Comparison of ENCODE assay signal across 11 mouse cellular contexts in the genomic region with DNA sequence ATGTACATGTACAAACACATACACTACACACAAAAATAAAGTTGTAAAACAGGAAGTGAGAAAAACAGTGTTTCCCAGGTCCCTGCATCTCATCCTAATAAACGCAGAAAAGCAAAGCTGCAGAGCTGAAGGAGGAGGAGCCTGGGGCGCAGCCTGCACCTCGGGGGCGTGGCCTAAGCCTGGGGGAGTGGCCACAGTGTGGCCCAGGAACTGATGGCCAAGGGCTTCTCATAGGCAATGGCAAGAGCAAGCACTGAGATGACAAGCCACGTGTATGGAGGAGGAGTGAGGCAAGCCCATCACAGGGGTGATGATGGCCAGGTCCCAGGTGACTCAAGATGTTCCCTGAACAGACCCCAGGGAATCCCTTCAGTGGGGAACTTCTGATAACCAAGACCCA. TPM values are rescaled to one million over a fixed set of nuclear protein-coding genes. Genes with fewer than 3 reads are reported as not detected.
DNase-seq lines count a peak whose midpoint lies in the region; ATAC-seq and TF ChIP-seq lines count a peak whose summit lies in the region.
"Had no signal": no experiment of that assay in that cellular context is flagged by ENCODE, and none has a peak within 500 bp of the region (broad histone marks: within the 10 kb centered on the region; RNA-seq: fewer than 3 reads in every experiment).

No protein-coding gene starts in this region.

- no peak overlapping the region for H3K9ac ChIP-seq in lung, embryonic 14.5 days
- H3K9ac ChIP-seq: stomach, embryonic 15.5 days had no signal

- no peaks in the 10 kb centered on the region for H3K4me1 ChIP-seq in lung, embryonic 14.5 days (ENCODE audit: insufficient read depth)
- H3K4me1 ChIP-seq: stomach, embryonic 15.5 days had no signal

- no peak overlapping the region for H3K27ac ChIP-seq in lung, embryonic 14.5 days (ENCODE audit: low read depth)
- H3K27ac ChIP-seq: stomach, embryonic 15.5 days had no signal

- peak; percentile 16 for DNase-seq in embryo, embryonic 10 days (ENCODE audit: low spot score)
- no peak for DNase-seq in embryo, embryonic 9.5 days (ENCODE audit: extremely low spot score)
- DNase-seq in lung, embryonic 14.5 days, result peak; percentile 24
- DNase-seq in lung, adult 18-20 months, result no peak
- DNase-seq in R1 (ENCODE audit: low read depth, low spot score), result peak; percentile 59
- no peak for DNase-seq in layer of hippocampus, adult 9-10 months (ENCODE audit: low spot score)
- no peak for DNase-seq in frontal cortex, postnatal 10 days (ENCODE audit: low spot score in 2 of 2)
- DNase-seq: cerebellum, postnatal 25 days had no signal

- H3K36me3 ChIP-seq in lung, embryonic 14.5 days (ENCODE audit: insufficient read depth), result no peaks in the 10 kb centered on the region
- H3K36me3 ChIP-seq: stomach, embryonic 15.5 days had no signal

- H3K4me2 ChIP-seq in lung, embryonic 14.5 days, result no peak overlapping the region
- H3K4me2 ChIP-seq: stomach, embryonic 15.5 days had no signal

- H3K27me3 ChIP-seq in lung, embryonic 14.5 days (ENCODE audit: insufficient read depth, low read length), result no peaks in the 10 kb centered on the region
- H3K27me3 ChIP-seq: stomach, embryonic 15.5 days had no signal

- TF ChIP-seq CTCF in lung, embryonic 14.5 days (IDR thresholded peaks at IDR 0.05; ENCODE audit: low read depth), result no peak

- 20% methylated on average over 5 of the region's 5 CpGs for WGBS in lung, embryonic 14.5 days

- peak; percentile 41; the same call in 1 of the 2 replicates for ATAC-seq in lung, embryonic 14.5 days (ENCODE audit: insufficient read depth)
- ATAC-seq in megakaryocyte, adult 5-6 weeks (ENCODE audit: poor library complexity, severe bottlenecking), result peak; percentile 66

- no peak overlapping the region for H3K4me3 ChIP-seq in lung, embryonic 14.5 days (ENCODE audit: low read depth, low read length)
- H3K4me3 ChIP-seq: myocyte; stomach, embryonic 15.5 days had no signal

- H3K9me3 ChIP-seq in lung, embryonic 14.5 days (ENCODE audit: low read depth, low read length), result no peaks in the 10 kb centered on the region
- H3K9me3 ChIP-seq: stomach, embryonic 15.5 days had no signal

RNA-seq across cellular contexts. Expression of a gene that starts 35.2 kb away (rescaled TPM):
- polyA plus RNA-seq in lung, embryonic 14.5 days (2014; fragmentation: Nextera tagmentation; extraction: Ambion mirVana), result 123 and 125 TPM in 2 replicates
- 0.20 TPM in 1 of 2 replicates, not detected in the other for total RNA-seq in megakaryocyte, adult 5-6 weeks (2015)
- 0.12 and 1.0 TPM in 2 replicates for total RNA-seq in megakaryocyte, adult 5-6 weeks (2017)

RNA-seq across cellular contexts. Expression of a gene that starts 55.5 kb away (rescaled TPM):
- 20.8 and 20.9 TPM in 2 replicates for polyA plus RNA-seq in lung, embryonic 14.5 days (2014; fragmentation: Nextera tagmentation; extraction: Ambion mirVana)
- 23.2 and 25.0 TPM in 2 replicates for total RNA-seq in megakaryocyte, adult 5-6 weeks (2015)
- total RNA-seq in megakaryocyte, adult 5-6 weeks (2017), result 20.0 and 22.0 TPM in 2 replicates

Comparison
In these comparisons a context has a peak if more than half of its experiments do, and no peak if none do; other contexts are left out.
1. DNase-seq: peak in embryo, embryonic 10 days (single experiment), lung, embryonic 14.5 days (single experiment) and R1 (single experiment); none in embryo, embryonic 9.5 days (single experiment), lung, adult 18-20 months (0 of 2), layer of hippocampus, adult 9-10 months (single experiment) and frontal cortex, postnatal 10 days (0 of 2).